Mouse (Mus musculus): ENCODE measurements around the gene Gm20696. TPM values are rescaled to one million over a fixed set of nuclear protein-coding genes. Genes with fewer than 3 reads are reported as not detected.
A peak's percentile ranks its signal among the peaks of the same experiment; 100 is the strongest.

The Gm20696 gene
- total RNA-seq, 1 experiment: 0.58 TPM

DNA sequence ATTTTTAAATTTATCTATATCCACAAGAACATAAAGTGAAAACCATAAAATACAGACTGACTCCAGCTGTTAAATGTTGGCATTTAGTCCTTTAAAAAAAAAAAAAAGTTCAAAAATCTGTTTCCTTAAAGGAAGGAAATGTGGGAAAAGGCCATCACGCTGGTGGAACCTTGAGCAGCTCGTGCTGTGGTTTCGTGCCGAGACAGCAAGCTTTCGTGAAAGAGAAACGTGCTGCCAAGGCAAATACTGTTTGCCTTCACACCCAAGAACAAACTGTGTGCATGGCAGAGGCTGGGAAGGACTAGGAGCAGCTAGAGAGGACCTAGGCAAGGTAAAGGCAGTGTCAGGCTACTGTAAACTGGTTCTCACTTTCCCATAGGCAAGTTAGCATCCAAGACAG, 329.0 kb downstream of the Gm20696 start:
- no peak overlapping the region for H3K9ac ChIP-seq (ENCODE audit: insufficient read depth, low read depth, low read length, poor library complexity, severe bottlenecking)
- no peaks in the 10 kb centered on the region for H3K36me3 ChIP-seq (ENCODE audit: control insufficient read depth, insufficient read depth, low read length, poor library complexity, severe bottlenecking)
- no peak overlapping the region for H3K4me3 ChIP-seq (ENCODE audit: insufficient read depth in 1 of 2, low read depth in 1 of 2, low read length in 2 of 2, poor library complexity in 1 of 2, severe bottlenecking in 1 of 2)
- H3K9me3 ChIP-seq (ENCODE audit: control insufficient read depth, insufficient read depth, low read depth, low read length): no peaks in the 10 kb centered on the region
- TF ChIP-seq MAFK (IDR thresholded peaks at IDR 0.05; ENCODE audit: insufficient read depth, low read depth, low read length) (no peak), ZC3H11A (IDR thresholded peaks at IDR 0.05; ENCODE audit: borderline replicate concordance, low read depth, low read length) (no peak), HCFC1 (IDR thresholded peaks at IDR 0.05; ENCODE audit: borderline replicate concordance, insufficient read depth, low read length) (no peak), CHD2 (IDR thresholded peaks at IDR 0.05; ENCODE audit: low read depth, low read length) (no peak), ZNF384 (IDR thresholded peaks at IDR 0.05; ENCODE audit: low read depth, low read length) (no peak)
- no peak for DNase-seq (ENCODE audit: low read depth, low spot score)
- no peaks in the 10 kb centered on the region for H3K4me1 ChIP-seq (ENCODE audit: control insufficient read depth in 2 of 2, insufficient read depth in 2 of 2, low read length in 2 of 2, poor library complexity in 1 of 2)
- H3K27ac ChIP-seq (ENCODE audit: insufficient read depth, low read depth, low read length, poor library complexity, severe bottlenecking): no peak overlapping the region
- in situ Hi-C loops (cut with MboI; ENCODE audit: low sequenced_read_pairs in 2 of 2, unreplicated experiment in 2 of 2): no loop called here

DNA sequence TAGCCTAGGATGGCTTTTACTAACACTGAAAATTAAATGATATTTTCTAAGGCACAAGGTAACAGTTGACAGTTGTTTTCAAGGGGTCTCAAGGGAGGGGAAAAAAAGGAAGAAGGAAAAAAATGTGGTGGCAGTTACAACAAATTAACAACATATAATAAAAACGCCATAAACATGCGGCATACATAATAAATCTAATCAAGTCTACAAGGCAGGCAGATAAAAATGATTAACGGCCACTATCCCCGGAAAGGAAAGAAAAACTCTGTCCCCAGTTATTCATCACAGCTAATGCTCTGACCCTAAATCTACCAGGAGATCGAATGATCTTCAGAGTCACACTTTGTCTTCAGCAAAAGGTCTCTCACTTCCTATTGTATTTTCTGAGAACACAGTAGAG, 330.4 kb downstream of the Gm20696 start:
- H3K27ac ChIP-seq (ENCODE audit: insufficient read depth, low read depth, low read length, poor library complexity, severe bottlenecking): no peak overlapping the region
- H3K36me3 ChIP-seq (ENCODE audit: control insufficient read depth, insufficient read depth, low read length, poor library complexity, severe bottlenecking): no peaks in the 10 kb centered on the region
- in situ Hi-C loops (cut with MboI; ENCODE audit: low sequenced_read_pairs in 2 of 2, unreplicated experiment in 2 of 2): no loop called here
- H3K9ac ChIP-seq (ENCODE audit: insufficient read depth, low read depth, low read length, poor library complexity, severe bottlenecking): no peak overlapping the region
- TF ChIP-seq ZC3H11A (IDR thresholded peaks at IDR 0.05; ENCODE audit: borderline replicate concordance, low read depth, low read length) (no peak), HCFC1 (IDR thresholded peaks at IDR 0.05; ENCODE audit: borderline replicate concordance, insufficient read depth, low read length) (no peak), MAFK (IDR thresholded peaks at IDR 0.05; ENCODE audit: insufficient read depth, low read depth, low read length) (no peak), ZNF384 (IDR thresholded peaks at IDR 0.05; ENCODE audit: low read depth, low read length) (no peak), CHD2 (IDR thresholded peaks at IDR 0.05; ENCODE audit: low read depth, low read length) (no peak)
- H3K9me3 ChIP-seq (ENCODE audit: control insufficient read depth, insufficient read depth, low read depth, low read length): no peaks in the 10 kb centered on the region
- no peak for DNase-seq (ENCODE audit: low read depth, low spot score)
- no peak overlapping the region for H3K4me3 ChIP-seq (ENCODE audit: insufficient read depth in 1 of 2, low read depth in 1 of 2, low read length in 2 of 2, poor library complexity in 1 of 2, severe bottlenecking in 1 of 2)
- H3K4me1 ChIP-seq (ENCODE audit: control insufficient read depth in 2 of 2, insufficient read depth in 2 of 2, low read length in 2 of 2, poor library complexity in 1 of 2): no peaks in the 10 kb centered on the region

DNA sequence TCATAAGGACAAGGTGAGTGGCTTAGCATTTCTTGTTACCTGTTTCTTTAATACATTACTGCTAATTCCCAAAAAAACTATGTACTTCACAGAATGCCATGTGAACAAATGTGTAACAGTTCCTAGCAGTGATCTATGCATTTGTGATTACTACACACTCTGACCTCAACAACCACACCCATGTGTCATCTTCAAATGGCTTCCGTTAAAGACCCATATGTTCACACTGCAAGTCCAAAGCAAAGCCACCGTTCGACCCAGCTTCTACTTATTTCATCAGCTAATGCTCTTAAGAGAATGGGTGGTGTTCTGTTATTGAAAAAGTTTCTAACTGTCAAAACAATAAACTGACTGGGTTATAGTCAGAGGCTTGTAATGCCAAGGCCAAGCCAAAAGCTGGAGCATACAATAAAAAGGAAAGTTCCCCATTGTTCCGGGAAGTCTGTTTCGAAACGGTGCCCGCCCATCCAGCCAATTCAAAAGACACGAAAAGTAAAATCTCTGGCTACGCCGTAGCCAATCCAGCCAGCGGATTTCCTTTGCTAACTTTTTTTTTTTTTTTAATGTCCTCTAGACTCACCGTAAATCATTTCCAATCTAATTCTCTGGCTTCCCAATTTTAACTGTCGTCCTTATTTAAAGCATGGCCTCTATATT, 331.3 kb downstream of the Gm20696 start:
- Histone ChIP-seq H3K9me3 (ENCODE audit: control insufficient read depth, insufficient read depth, low read depth, low read length) (no peaks in the 10 kb centered on the region), H3K9ac (ENCODE audit: insufficient read depth, low read depth, low read length, poor library complexity, severe bottlenecking) (no peak overlapping the region), H3K4me3 (ENCODE audit: insufficient read depth in 1 of 2, low read depth in 1 of 2, low read length in 2 of 2, poor library complexity in 1 of 2, severe bottlenecking in 1 of 2) (no peak overlapping the region), H3K4me1 (ENCODE audit: control insufficient read depth in 2 of 2, insufficient read depth in 2 of 2, low read length in 2 of 2, poor library complexity in 1 of 2) (no peaks in the 10 kb centered on the region), H3K36me3 (ENCODE audit: control insufficient read depth, insufficient read depth, low read length, poor library complexity, severe bottlenecking) (no peaks in the 10 kb centered on the region), H3K27ac (ENCODE audit: insufficient read depth, low read depth, low read length, poor library complexity, severe bottlenecking) (no peak overlapping the region)
- in situ Hi-C loops (cut with MboI; ENCODE audit: low sequenced_read_pairs in 2 of 2, unreplicated experiment in 2 of 2): no loop called here
- TF ChIP-seq ZC3H11A (IDR thresholded peaks at IDR 0.05; ENCODE audit: borderline replicate concordance, low read depth, low read length): no peak
- TF ChIP-seq ZNF384 (IDR thresholded peaks at IDR 0.05; ENCODE audit: low read depth, low read length): 0 out of 2 replicates have a peak, but pooled peaks have one; percentile 37
- no peak for DNase-seq (ENCODE audit: low read depth, low spot score)

DNA sequence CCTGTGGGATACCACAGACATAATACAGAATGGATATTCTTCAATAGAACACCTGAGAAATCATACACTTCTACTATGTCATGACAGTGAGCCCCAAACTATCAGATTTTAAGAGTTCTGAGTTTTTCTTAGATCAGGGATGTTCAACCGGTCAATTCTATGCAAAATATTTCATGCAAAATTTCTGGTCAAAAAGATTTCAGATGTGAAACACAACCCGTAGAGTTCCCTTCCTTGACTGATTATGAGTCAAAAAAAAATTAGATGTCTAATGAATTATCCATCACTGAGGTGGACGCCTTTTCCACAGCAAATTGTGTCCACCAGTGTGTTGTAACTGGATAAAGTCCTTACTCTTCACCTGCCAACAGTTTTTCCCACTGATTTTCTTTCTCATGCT, 332.3 kb downstream of the Gm20696 start:
- Histone ChIP-seq H3K4me1 (ENCODE audit: control insufficient read depth in 2 of 2, insufficient read depth in 2 of 2, low read length in 2 of 2, poor library complexity in 1 of 2) (no peaks in the 10 kb centered on the region), H3K4me3 (ENCODE audit: insufficient read depth in 1 of 2, low read depth in 1 of 2, low read length in 2 of 2, poor library complexity in 1 of 2, severe bottlenecking in 1 of 2) (no peak overlapping the region), H3K9me3 (ENCODE audit: control insufficient read depth, insufficient read depth, low read depth, low read length) (no peaks in the 10 kb centered on the region), H3K36me3 (ENCODE audit: control insufficient read depth, insufficient read depth, low read length, poor library complexity, severe bottlenecking) (no peaks in the 10 kb centered on the region), H3K9ac (ENCODE audit: insufficient read depth, low read depth, low read length, poor library complexity, severe bottlenecking) (no peak overlapping the region), H3K27ac (ENCODE audit: insufficient read depth, low read depth, low read length, poor library complexity, severe bottlenecking) (no peak overlapping the region)
- no peak for DNase-seq (ENCODE audit: low read depth, low spot score)
- in situ Hi-C loops (cut with MboI; ENCODE audit: low sequenced_read_pairs in 2 of 2, unreplicated experiment in 2 of 2): no loop called here
- no peak for TF ChIP-seq ZC3H11A (IDR thresholded peaks at IDR 0.05; ENCODE audit: borderline replicate concordance, low read depth, low read length)
- TF ChIP-seq CHD2 (IDR thresholded peaks at IDR 0.05; ENCODE audit: low read depth, low read length): no peak
- no peak for TF ChIP-seq MAFK (IDR thresholded peaks at IDR 0.05; ENCODE audit: insufficient read depth, low read depth, low read length)
- no peak for TF ChIP-seq HCFC1 (IDR thresholded peaks at IDR 0.05; ENCODE audit: borderline replicate concordance, insufficient read depth, low read length)
- TF ChIP-seq ZNF384 (IDR thresholded peaks at IDR 0.05; ENCODE audit: low read depth, low read length): no peak

DNA sequence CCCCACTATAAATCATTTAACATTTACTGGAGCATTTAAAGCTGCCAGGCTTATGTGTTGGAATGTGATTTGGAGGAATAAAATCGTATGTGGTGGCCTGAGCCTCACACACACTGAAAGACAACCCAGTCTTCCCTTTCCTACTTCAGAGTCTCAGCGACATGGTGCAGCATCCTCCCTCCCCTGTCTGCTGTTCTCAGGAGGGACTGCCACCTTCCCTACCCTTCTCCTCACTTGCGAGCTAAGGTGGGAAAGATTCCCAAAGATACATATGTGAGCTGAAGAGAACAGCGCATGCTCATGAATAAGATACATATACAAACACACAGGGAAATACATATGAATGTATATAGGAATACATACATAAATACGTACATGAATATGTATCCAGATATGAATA, 333.5 kb downstream of the Gm20696 start:
- in situ Hi-C loops (cut with MboI; ENCODE audit: low sequenced_read_pairs in 2 of 2, unreplicated experiment in 2 of 2): no loop called here
- Histone ChIP-seq H3K27ac (ENCODE audit: insufficient read depth, low read depth, low read length, poor library complexity, severe bottlenecking) (no peak overlapping the region), H3K4me1 (ENCODE audit: control insufficient read depth in 2 of 2, insufficient read depth in 2 of 2, low read length in 2 of 2, poor library complexity in 1 of 2) (no peaks in the 10 kb centered on the region), H3K36me3 (ENCODE audit: control insufficient read depth, insufficient read depth, low read length, poor library complexity, severe bottlenecking) (no peaks in the 10 kb centered on the region), H3K9ac (ENCODE audit: insufficient read depth, low read depth, low read length, poor library complexity, severe bottlenecking) (no peak overlapping the region), H3K4me3 (ENCODE audit: insufficient read depth in 1 of 2, low read depth in 1 of 2, low read length in 2 of 2, poor library complexity in 1 of 2, severe bottlenecking in 1 of 2) (no peak overlapping the region), H3K9me3 (ENCODE audit: control insufficient read depth, insufficient read depth, low read depth, low read length) (no peaks in the 10 kb centered on the region)
- no peak for DNase-seq (ENCODE audit: low read depth, low spot score)
- no peak for TF ChIP-seq CHD2 (IDR thresholded peaks at IDR 0.05; ENCODE audit: low read depth, low read length)
- TF ChIP-seq ZNF384 (IDR thresholded peaks at IDR 0.05; ENCODE audit: low read depth, low read length): no peak
- TF ChIP-seq MAFK (IDR thresholded peaks at IDR 0.05; ENCODE audit: insufficient read depth, low read depth, low read length): no peak
- TF ChIP-seq HCFC1 (IDR thresholded peaks at IDR 0.05; ENCODE audit: borderline replicate concordance, insufficient read depth, low read length): no peak
- TF ChIP-seq ZC3H11A (IDR thresholded peaks at IDR 0.05; ENCODE audit: borderline replicate concordance, low read depth, low read length): no peak
